Mouse (Mus musculus): ENCODE measurements around the gene Tm4sf19. TPM values are rescaled to one million over a fixed set of nuclear protein-coding genes. Genes with fewer than 3 reads are reported as not detected.
A peak's percentile ranks its signal among the peaks of the same experiment; 100 is the strongest.

Gene Tm4sf19
- polyA plus RNA-seq, 1 experiment from 2014 or later = not detected

GRCm38 (mm10) chr16:32396541-32396835 is 3.8 kb upstream of the Tm4sf19 start:
- WGBS = 53% methylated on average over 3 of the region's 3 CpGs
- Histone ChIP-seq H3K27me3 (no peaks in the 10 kb centered on the region), H3K36me3 (peaks cover 9% of the 10 kb centered on the region), H3K27ac (peak overlapping the region; percentile 7; the same call in 1 of the 2 replicates), H3K9ac (no peak overlapping the region), H3K4me3 (no peak overlapping the region), H3K4me2 (no peak overlapping the region), H3K9me3 (replicated peaks) (no peaks in the 10 kb centered on the region), H3K4me1 (replicated peaks) (no peaks in the 10 kb centered on the region)
- no peak for ATAC-seq (replicated peaks; ENCODE audit: insufficient number of reproducible peaks, insufficient read depth, low FRiP score, low read depth)

GRCm38 (mm10) chr16:32398206-32398605 is 2.1 kb upstream of the Tm4sf19 start:
- Histone ChIP-seq H3K36me3 (peaks cover 2% of the 10 kb centered on the region; the same call in 1 of the 2 replicates), H3K4me3 (no peak overlapping the region), H3K27me3 (no peaks in the 10 kb centered on the region), H3K9ac (no peak overlapping the region), H3K27ac (no peak overlapping the region), H3K4me1 (replicated peaks) (no peaks in the 10 kb centered on the region), H3K4me2 (no peak overlapping the region), H3K9me3 (replicated peaks) (no peaks in the 10 kb centered on the region)
- no peak for ATAC-seq (replicated peaks; ENCODE audit: insufficient number of reproducible peaks, insufficient read depth, low FRiP score, low read depth)
- 71% methylated on average over 3 of the region's 3 CpGs for WGBS

GRCm38 (mm10) chr16:32401335-32401965 is 1.1 kb downstream of the Tm4sf19 start:
- Histone ChIP-seq H3K36me3 (no peaks in the 10 kb centered on the region), H3K4me3 (no peak overlapping the region), H3K9me3 (replicated peaks) (no peaks in the 10 kb centered on the region), H3K27ac (no peak overlapping the region), H3K4me2 (no peak overlapping the region), H3K9ac (no peak overlapping the region), H3K27me3 (no peaks in the 10 kb centered on the region), H3K4me1 (replicated peaks) (no peaks in the 10 kb centered on the region)
- 73% methylated on average over 9 of the region's 9 CpGs for WGBS
- ATAC-seq (replicated peaks; ENCODE audit: insufficient number of reproducible peaks, insufficient read depth, low FRiP score, low read depth) = no peak

- no peak overlapping the region for H3K27ac ChIP-seq
- H3K9ac ChIP-seq = no peak overlapping the region
- H3K4me2 ChIP-seq = no peak overlapping the region
- no peaks in the 10 kb centered on the region for H3K27me3 ChIP-seq
- WGBS = 75% methylated on average over 3 of the region's 3 CpGs
- no peaks in the 10 kb centered on the region for H3K36me3 ChIP-seq
- no peaks in the 10 kb centered on the region for H3K4me1 ChIP-seq (replicated peaks)
- ATAC-seq (replicated peaks; ENCODE audit: insufficient number of reproducible peaks, insufficient read depth, low FRiP score, low read depth) = no peak
- no peaks in the 10 kb centered on the region for H3K9me3 ChIP-seq (replicated peaks)
- no peak overlapping the region for H3K4me3 ChIP-seq
Observed at GRCm38 (mm10) chr16:32402818-32403217, 2.5 kb downstream of the Tm4sf19 start.

- no peak for ATAC-seq (replicated peaks; ENCODE audit: insufficient number of reproducible peaks, insufficient read depth, low FRiP score, low read depth)
- Histone ChIP-seq H3K9ac (no peak overlapping the region), H3K36me3 (no peaks in the 10 kb centered on the region), H3K9me3 (replicated peaks) (no peaks in the 10 kb centered on the region), H3K4me2 (no peak overlapping the region), H3K27ac (no peak overlapping the region), H3K27me3 (no peaks in the 10 kb centered on the region), H3K4me3 (no peak overlapping the region), H3K4me1 (replicated peaks) (no peaks in the 10 kb centered on the region)
- WGBS = 89% methylated on average over 9 of the region's 9 CpGs
Observed at GRCm38 (mm10) chr16:32405716-32406115, 5.4 kb downstream of the Tm4sf19 start.

GRCm38 (mm10) chr16:32406671-32407070 is 6.4 kb downstream of the Tm4sf19 start:
- H3K9ac ChIP-seq = no peak overlapping the region
- H3K4me1 ChIP-seq (replicated peaks) = no peaks in the 10 kb centered on the region
- H3K4me2 ChIP-seq = no peak overlapping the region
- H3K27me3 ChIP-seq = no peaks in the 10 kb centered on the region
- 72% methylated on average over 6 of the region's 6 CpGs for WGBS
- H3K4me3 ChIP-seq = no peak overlapping the region
- H3K9me3 ChIP-seq (replicated peaks) = no peaks in the 10 kb centered on the region
- no peaks in the 10 kb centered on the region for H3K36me3 ChIP-seq
- H3K27ac ChIP-seq = no peak overlapping the region
- no peak for ATAC-seq (replicated peaks; ENCODE audit: insufficient number of reproducible peaks, insufficient read depth, low FRiP score, low read depth)

GRCm38 (mm10) chr16:32407730-32408129 is 7.4 kb downstream of the Tm4sf19 start:
- WGBS = 74% methylated on average over 10 of the region's 10 CpGs
- Histone ChIP-seq H3K27me3 (no peaks in the 10 kb centered on the region), H3K4me1 (replicated peaks) (no peaks in the 10 kb centered on the region), H3K9me3 (replicated peaks) (no peaks in the 10 kb centered on the region), H3K36me3 (no peaks in the 10 kb centered on the region), H3K9ac (no peak overlapping the region), H3K4me3 (no peak overlapping the region), H3K4me2 (no peak overlapping the region), H3K27ac (no peak overlapping the region)
- ATAC-seq (replicated peaks; ENCODE audit: insufficient number of reproducible peaks, insufficient read depth, low FRiP score, low read depth) = no peak

- Histone ChIP-seq H3K4me3 (no peak overlapping the region), H3K27me3 (no peaks in the 10 kb centered on the region), H3K4me2 (no peak overlapping the region), H3K9me3 (replicated peaks) (no peaks in the 10 kb centered on the region), H3K36me3 (no peaks in the 10 kb centered on the region), H3K4me1 (replicated peaks) (peaks cover 10% of the 10 kb centered on the region), H3K9ac (no peak overlapping the region), H3K27ac (no peak overlapping the region)
- 54% methylated on average over 1 of the region's 1 CpGs for WGBS
- ATAC-seq (replicated peaks; ENCODE audit: insufficient number of reproducible peaks, insufficient read depth, low FRiP score, low read depth) = no peak
Observed at GRCm38 (mm10) chr16:32417457-32417856, 17.2 kb downstream of the Tm4sf19 start.

- WGBS = 2% methylated on average over 45 of the region's 45 CpGs
- H3K36me3 ChIP-seq = no peaks in the 10 kb centered on the region
- H3K9me3 ChIP-seq (replicated peaks) = no peaks in the 10 kb centered on the region
- peak within 1 kb of the TSS; percentile 81 for H3K4me2 ChIP-seq
- H3K4me3 ChIP-seq = peak within 1 kb of the TSS; percentile 79
- ATAC-seq (replicated peaks; ENCODE audit: insufficient number of reproducible peaks, insufficient read depth, low FRiP score, low read depth) = peak; percentile 94
- H3K9ac ChIP-seq = peak within 1 kb of the TSS; percentile 69
- H3K4me1 ChIP-seq (replicated peaks) = peaks cover 12% of the 10 kb centered on the region
- H3K27me3 ChIP-seq = no peaks in the 10 kb centered on the region
- peak within 1 kb of the TSS; percentile 91 for H3K27ac ChIP-seq
Observed at GRCm38 (mm10) chr16:32419517-32420483, 19.5 kb downstream of the Tm4sf19 start, which contains the start of gene Tctex1d2. TSS of gene Tctex1d2 (plus strand) at chr16:32419702.

GRCm38 (mm10) chr16:32427506-32427905 is 27.2 kb downstream of the Tm4sf19 start:
- no peak overlapping the region for H3K4me3 ChIP-seq
- no peak overlapping the region for H3K9ac ChIP-seq
- H3K4me1 ChIP-seq (replicated peaks) = peaks cover 19% of the 10 kb centered on the region
- WGBS = 82% methylated on average over 3 of the region's 3 CpGs
- no peak overlapping the region for H3K27ac ChIP-seq
- H3K36me3 ChIP-seq = no peaks in the 10 kb centered on the region
- no peaks in the 10 kb centered on the region for H3K27me3 ChIP-seq
- H3K4me2 ChIP-seq = no peak overlapping the region
- no peaks in the 10 kb centered on the region for H3K9me3 ChIP-seq (replicated peaks)
- no peak for ATAC-seq (replicated peaks; ENCODE audit: insufficient number of reproducible peaks, insufficient read depth, low FRiP score, low read depth)

- Histone ChIP-seq H3K27ac (peak within 1 kb of the TSS; percentile 94), H3K4me3 (peak within 1 kb of the TSS; percentile 72), H3K9ac (peak within 1 kb of the TSS; percentile 84), H3K9me3 (replicated peaks) (no peaks in the 10 kb centered on the region), H3K4me2 (peak within 1 kb of the TSS; percentile 79), H3K4me1 (replicated peaks) (peaks cover 22% of the 10 kb centered on the region), H3K27me3 (no peaks in the 10 kb centered on the region), H3K36me3 (no peaks in the 10 kb centered on the region)
- WGBS = under 1% methylated on average over 54 of the region's 54 CpGs
- ATAC-seq (replicated peaks; ENCODE audit: insufficient number of reproducible peaks, insufficient read depth, low FRiP score, low read depth) = peak; percentile 96
Observed at GRCm38 (mm10) chr16:32430474-32431046, 30.3 kb downstream of the Tm4sf19 start, which contains the start of gene Pcyt1a. TSS of gene Pcyt1a (plus strand) at chr16:32430921.
